Comparison of ENCODE assay signal across 9 mouse cellular contexts in the genomic region with DNA sequence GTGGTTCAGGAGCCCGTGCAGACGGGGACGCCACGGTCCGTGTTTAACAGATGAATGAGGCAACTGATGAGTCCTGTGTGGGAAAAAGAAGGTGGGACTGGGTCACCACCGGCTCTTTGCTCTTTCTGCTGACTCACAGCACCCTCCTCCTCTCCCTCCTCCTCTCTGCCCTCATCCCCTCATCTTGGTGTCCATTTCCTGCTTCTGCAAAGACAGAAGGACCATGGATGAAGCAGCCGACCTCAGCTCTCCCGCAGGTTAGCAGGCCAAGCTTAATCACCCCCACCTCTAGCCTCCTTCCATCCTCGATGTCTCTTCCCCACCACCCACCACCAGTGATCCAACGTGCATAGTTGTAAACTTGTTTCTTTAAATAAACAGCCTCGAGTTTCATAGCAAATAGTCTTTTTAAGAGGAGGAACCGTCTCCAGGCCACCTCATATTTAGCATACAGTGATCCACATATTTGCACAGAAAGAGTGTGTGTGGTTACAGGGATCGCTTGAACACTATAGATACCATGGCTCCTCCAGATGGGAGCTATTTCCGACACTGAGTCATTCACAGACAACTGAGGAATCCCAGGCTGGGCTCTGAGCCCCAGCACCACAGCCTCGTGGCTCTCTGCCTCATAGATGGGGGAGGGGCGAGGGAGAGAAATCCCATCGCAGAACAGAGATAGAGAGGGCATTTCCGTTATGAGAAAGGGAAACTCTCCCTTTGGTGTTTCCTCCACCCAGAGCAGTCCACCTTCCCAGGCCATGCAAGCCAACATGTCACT. TPM values are rescaled to one million over a fixed set of nuclear protein-coding genes. Genes with fewer than 3 reads are reported as not detected.
DNase-seq lines count a peak whose midpoint lies in the region; ATAC-seq and TF ChIP-seq lines count a peak whose summit lies in the region.
"Had no signal": no experiment of that assay in that cellular context is flagged by ENCODE, and none has a peak within 500 bp of the region (broad histone marks: within the 10 kb centered on the region; RNA-seq: fewer than 3 reads in every experiment).

No protein-coding gene starts in this region.

- intact Hi-C loops in left cerebral cortex, postnatal 14 days (cut with DNase I) = no loop called here

- no peak overlapping the region for H3K9ac ChIP-seq in forebrain, postnatal 0 days
- no peak overlapping the region for H3K9ac ChIP-seq in forebrain, embryonic 12.5 days
- no peak overlapping the region for H3K9ac ChIP-seq in stomach, embryonic 15.5 days
- H3K9ac ChIP-seq in neural tube, embryonic 15.5 days (replicated peaks) = no peak overlapping the region
- no peak overlapping the region for H3K9ac ChIP-seq in midbrain, embryonic 11.5 days (ENCODE audit: low read length)
- H3K9ac ChIP-seq: embryonic facial prominence, embryonic 13.5 days had no signal

- peaks cover 15% of the 10 kb centered on the region for H3K4me1 ChIP-seq in forebrain, postnatal 0 days (ENCODE audit: insufficient read depth)
- peaks cover 21% of the 10 kb centered on the region for H3K4me1 ChIP-seq in forebrain, embryonic 12.5 days
- H3K4me1 ChIP-seq in heart, embryonic 10.5 days = peaks cover 32% of the 10 kb centered on the region
- peaks cover 18% of the 10 kb centered on the region; the same call in 1 of the 2 replicates for H3K4me1 ChIP-seq in stomach, embryonic 15.5 days
- H3K4me1 ChIP-seq in neural tube, embryonic 15.5 days = peaks cover 32% of the 10 kb centered on the region
- peaks cover 10% of the 10 kb centered on the region; the same call in 1 of the 2 replicates for H3K4me1 ChIP-seq in midbrain, embryonic 11.5 days (ENCODE audit: control insufficient read depth, insufficient read depth, low read length)

- peaks cover 11% of the 10 kb centered on the region for H3K36me3 ChIP-seq in forebrain, postnatal 0 days (ENCODE audit: insufficient read depth)
- peaks cover 7% of the 10 kb centered on the region; the same call in 1 of the 2 replicates for H3K36me3 ChIP-seq in forebrain, embryonic 12.5 days (replicated peaks)
- H3K36me3 ChIP-seq in heart, embryonic 10.5 days = no peaks in the 10 kb centered on the region
- no peaks in the 10 kb centered on the region for H3K36me3 ChIP-seq in stomach, embryonic 15.5 days
- H3K36me3 ChIP-seq in neural tube, embryonic 15.5 days = no peaks in the 10 kb centered on the region
- H3K36me3 ChIP-seq in midbrain, embryonic 11.5 days (ENCODE audit: control insufficient read depth, insufficient read depth, low read length) = no peaks in the 10 kb centered on the region
- H3K36me3 ChIP-seq: embryonic facial prominence, embryonic 13.5 days had no signal

- DNase-seq in forebrain, postnatal 0 days = peak; percentile 65
- DNase-seq in Muller cell, postnatal 12 days (ENCODE audit: inconsistent ontology term) = peak; percentile 68
- DNase-seq in heart, embryonic 10.5 days (ENCODE audit: low spot score) = peak; percentile 81
- DNase-seq in left cerebral cortex, postnatal 14 days (ENCODE audit: low spot score in 2 of 2) = peak; percentile 81 to 88
- DNase-seq in midbrain, embryonic 11.5 days (ENCODE audit: low spot score, missing footprints) = no peak

- peak; percentile 61 for ATAC-seq in forebrain, postnatal 0 days
- no peak for ATAC-seq in forebrain, embryonic 12.5 days (ENCODE audit: low FRiP score)
- ATAC-seq in stomach, embryonic 15.5 days (ENCODE audit: insufficient read depth, low FRiP score, low read depth) = peak; percentile 62; the same call in 1 of the 2 replicates
- no peak for ATAC-seq in neural tube, embryonic 15.5 days (ENCODE audit: low FRiP score)
- no peak for ATAC-seq in midbrain, embryonic 11.5 days (ENCODE audit: low FRiP score)

- H3K27ac ChIP-seq in forebrain, postnatal 0 days (ENCODE audit: low read depth, low read length) = no peak overlapping the region
- H3K27ac ChIP-seq in forebrain, embryonic 12.5 days = no peak overlapping the region
- peak overlapping the region; percentile 77 for H3K27ac ChIP-seq in heart, embryonic 10.5 days
- peak overlapping the region; percentile 61 for H3K27ac ChIP-seq in stomach, embryonic 15.5 days
- no peak overlapping the region for H3K27ac ChIP-seq in neural tube, embryonic 15.5 days (replicated peaks)
- no peak overlapping the region for H3K27ac ChIP-seq in midbrain, embryonic 11.5 days (ENCODE audit: low read depth, low read length)
- H3K27ac ChIP-seq: embryonic facial prominence, embryonic 13.5 days had no signal

- H3K4me3 ChIP-seq in forebrain, postnatal 0 days (ENCODE audit: low read depth, low read length) = no peak overlapping the region
- H3K4me3 ChIP-seq in forebrain, embryonic 12.5 days (replicated peaks) = no peak overlapping the region
- H3K4me3 ChIP-seq in heart, embryonic 10.5 days = 0 out of 2 replicates have a peak overlapping the region, but pooled peaks have one; percentile 5
- no peak overlapping the region for H3K4me3 ChIP-seq in stomach, embryonic 15.5 days (replicated peaks)
- no peak overlapping the region for H3K4me3 ChIP-seq in neural tube, embryonic 15.5 days (replicated peaks)
- H3K4me3 ChIP-seq in midbrain, embryonic 11.5 days (ENCODE audit: low read depth, low read length) = no peak overlapping the region
- H3K4me3 ChIP-seq: embryonic facial prominence, embryonic 13.5 days had no signal

- no peaks in the 10 kb centered on the region for H3K27me3 ChIP-seq in forebrain, postnatal 0 days (ENCODE audit: insufficient read depth, low read length)
- no peaks in the 10 kb centered on the region for H3K27me3 ChIP-seq in forebrain, embryonic 12.5 days
- no peaks in the 10 kb centered on the region; the same call in 1 of the 2 replicates for H3K27me3 ChIP-seq in heart, embryonic 10.5 days (ENCODE audit: insufficient read depth, poor library complexity, severe bottlenecking)
- no peaks in the 10 kb centered on the region for H3K27me3 ChIP-seq in stomach, embryonic 15.5 days (replicated peaks)
- no peaks in the 10 kb centered on the region for H3K27me3 ChIP-seq in neural tube, embryonic 15.5 days (replicated peaks)
- no peaks in the 10 kb centered on the region for H3K27me3 ChIP-seq in midbrain, embryonic 11.5 days (ENCODE audit: control insufficient read depth, insufficient read depth, low read length)
- H3K27me3 ChIP-seq: embryonic facial prominence, embryonic 13.5 days had no signal

- WGBS in forebrain, postnatal 0 days = 73% methylated on average over 18 of the region's 18 CpGs
- 81% methylated on average over 18 of the region's 18 CpGs for WGBS in forebrain, embryonic 12.5 days
- 48% methylated on average over 18 of the region's 18 CpGs for WGBS in heart, embryonic 10.5 days
- WGBS in stomach, embryonic 15.5 days = 49% methylated on average over 18 of the region's 18 CpGs
- 79% methylated on average over 18 of the region's 18 CpGs for WGBS in neural tube, embryonic 15.5 days
- WGBS in midbrain, embryonic 11.5 days = 78% methylated on average over 18 of the region's 18 CpGs

- no peak for TF ChIP-seq CTCF in forebrain, postnatal 0 days (IDR thresholded peaks at IDR 0.05; ENCODE audit: low read depth)

- H3K4me2 ChIP-seq in forebrain, postnatal 0 days (ENCODE audit: low read depth) = no peak overlapping the region
- H3K4me2 ChIP-seq in forebrain, embryonic 12.5 days = no peak overlapping the region
- H3K4me2 ChIP-seq in stomach, embryonic 15.5 days = no peak overlapping the region
- H3K4me2 ChIP-seq in neural tube, embryonic 15.5 days = no peak overlapping the region
- H3K4me2 ChIP-seq in midbrain, embryonic 11.5 days = no peak overlapping the region
- H3K4me2 ChIP-seq: embryonic facial prominence, embryonic 13.5 days had no signal

- H3K9me3 ChIP-seq in forebrain, postnatal 0 days (ENCODE audit: low read length) = no peaks in the 10 kb centered on the region
- no peaks in the 10 kb centered on the region for H3K9me3 ChIP-seq in forebrain, embryonic 12.5 days
- no peaks in the 10 kb centered on the region for H3K9me3 ChIP-seq in heart, embryonic 10.5 days
- H3K9me3 ChIP-seq in stomach, embryonic 15.5 days = no peaks in the 10 kb centered on the region
- H3K9me3 ChIP-seq in neural tube, embryonic 15.5 days (replicated peaks) = no peaks in the 10 kb centered on the region
- H3K9me3 ChIP-seq in midbrain, embryonic 11.5 days (ENCODE audit: control insufficient read depth, low read length) = no peaks in the 10 kb centered on the region
- H3K9me3 ChIP-seq: embryonic facial prominence, embryonic 13.5 days had no signal

RNA-seq across cellular contexts. Expression of a gene that starts 58.6 kb away (rescaled TPM):
- total RNA-seq in forebrain, postnatal 0 days (2014; rRNA removed) = 98.4 and 102 TPM in 2 replicates
- 40.0 and 49.8 TPM in 2 replicates for polyA plus RNA-seq in forebrain, postnatal 0 days (2015; fragmentation: Nextera tagmentation; extraction: Ambion mirVana)
- 14.9 and 15.5 TPM in 2 replicates for polyA plus RNA-seq in forebrain, embryonic 12.5 days (2016; fragmentation: Nextera tagmentation; extraction: Ambion mirVana)
- polyA plus RNA-seq in heart, embryonic 10.5 days (2016; fragmentation: Nextera tagmentation; extraction: Ambion mirVana) = 2.5 and 3.0 TPM in 2 replicates
- total RNA-seq in left cerebral cortex, postnatal 14 days (2021) = 100 to 1,000 TPM; 689 to 707 TPM
- polyA plus RNA-seq in stomach, embryonic 15.5 days (2015; fragmentation: Nextera tagmentation; extraction: Ambion mirVana) = 3.9 and 4.0 TPM in 2 replicates
- polyA plus RNA-seq in neural tube, embryonic 15.5 days (2015; fragmentation: Nextera tagmentation; extraction: Ambion mirVana) = 19.8 and 20.0 TPM in 2 replicates
- polyA plus RNA-seq in midbrain, embryonic 11.5 days (2014; fragmentation: Nextera tagmentation; extraction: Ambion mirVana) = 14.7 and 14.8 TPM in 2 replicates

Comparison
In these comparisons a context has a peak if more than half of its experiments do, and no peak if none do; other contexts are left out.
1. ATAC-seq: peak in forebrain, postnatal 0 days (single experiment) and stomach, embryonic 15.5 days (single experiment); none in forebrain, embryonic 12.5 days (single experiment), neural tube, embryonic 15.5 days (single experiment) and midbrain, embryonic 11.5 days (single experiment).
2. H3K27ac ChIP-seq: peak in heart, embryonic 10.5 days (single experiment) and stomach, embryonic 15.5 days (single experiment); none in forebrain, postnatal 0 days (single experiment), forebrain, embryonic 12.5 days (single experiment), neural tube, embryonic 15.5 days (single experiment) and midbrain, embryonic 11.5 days (single experiment).